Mouse (Mus musculus) embryonic facial prominence, embryonic 10.5 days (tissue): ENCODE results near the gene Atp1a2. TPM values are rescaled to one million over a fixed set of nuclear protein-coding genes. Genes with fewer than 3 reads are reported as not detected.
A peak's percentile ranks its signal among the peaks of the same experiment; 100 is the strongest.

Experiments
- DNase-seq: peaks from one replicate; pipeline ENCODE4 v3.0.0-alpha.2; 2017; ENCODE audit warnings: low spot score
- H3K27ac ChIP-seq: fragments of 300-500 bp; sonication (generic); replicated peaks from 2 replicates; pipeline ENCODE4 v1.5.1; 2016; ENCODE audit warnings: mild to moderate bottlenecking
- H3K27me3 ChIP-seq: fragments of 300-500 bp; sonication (generic); replicated peaks from 2 replicates; pipeline ENCODE4 v1.6.1; 2016; ENCODE audit warnings: low read depth, mild to moderate bottlenecking; ENCODE audit not compliant: poor library complexity, severe bottlenecking
- H3K36me3 ChIP-seq: fragments of 300-500 bp; sonication (generic); replicated peaks from 2 replicates; pipeline ENCODE4 v1.6.1; 2016; ENCODE audit warnings: mild to moderate bottlenecking, moderate library complexity
- H3K4me1 ChIP-seq: fragments of 300-500 bp; sonication (generic); 2 replicates; pipeline ENCODE4 v1.6.1; 2016
- H3K4me3 ChIP-seq: fragments of 300-500 bp; sonication (generic); 2 replicates; pipeline ENCODE4 v1.5.1; 2016; ENCODE audit warnings: mild to moderate bottlenecking, moderate library complexity
- H3K9me3 ChIP-seq: fragments of 300-500 bp; sonication (generic); 2 replicates; pipeline ENCODE4 v1.6.1; 2016; ENCODE audit warnings: mild to moderate bottlenecking
- WGBS: fragments of 180-500 bp; shearing (Covaris S2); methylation state at CpG from one replicate; pipeline ENCODE4 v1.1.7; 2016; 5-methylcytosine and 5-hydroxymethylcytosine counted together
- polyA plus RNA-seq: library from polyadenylated mRNA; unstranded; fragments of >200 nt; fragmentation: Nextera tagmentation; extraction: Ambion mirVana; gene quantifications from 2 replicates; pipeline ENCODE4 v1.2.1, GENCODE M21; 2016

The Atp1a2 gene
- polyA plus RNA-seq, 1 experiment from 2014 or later, result 1.4 TPM

- Histone ChIP-seq H3K9me3 (no peaks in the 10 kb centered on the region), H3K27ac (no peak overlapping the region), H3K27me3 (peaks cover 54% of the 10 kb centered on the region), H3K36me3 (peaks cover 29% of the 10 kb centered on the region), H3K4me1 (peaks cover 47% of the 10 kb centered on the region), H3K4me3 (no peak overlapping the region)
- no peak for DNase-seq
- 31% methylated on average over 5 of the region's 5 CpGs for WGBS
These were observed 22.1 kb upstream of the Atp1a2 start for GRCm38 (mm10) chr1:172319921-172320411.

GRCm38 (mm10) chr1:172319346-172319745 is 21.5 kb upstream of the Atp1a2 start:
- WGBS, result 84% methylated on average over 7 of the region's 7 CpGs
- Histone ChIP-seq H3K27me3 (peaks cover 53% of the 10 kb centered on the region), H3K36me3 (peaks cover 29% of the 10 kb centered on the region), H3K9me3 (no peaks in the 10 kb centered on the region), H3K4me3 (no peak overlapping the region), H3K4me1 (peaks cover 53% of the 10 kb centered on the region), H3K27ac (0 out of 2 replicates have a peak overlapping the region, but pooled peaks have one; percentile 8)
- no peak for DNase-seq

- 87% methylated on average over 19 of the region's 19 CpGs for WGBS
- no peak overlapping the region for H3K4me3 ChIP-seq
- H3K27ac ChIP-seq, result no peak overlapping the region; the same call in 1 of the 2 replicates
- peaks cover 29% of the 10 kb centered on the region for H3K36me3 ChIP-seq
- DNase-seq, result no peak
- H3K4me1 ChIP-seq, result peaks cover 62% of the 10 kb centered on the region
- H3K27me3 ChIP-seq, result peaks cover 53% of the 10 kb centered on the region
- no peaks in the 10 kb centered on the region for H3K9me3 ChIP-seq
These were observed 20.7 kb upstream of the Atp1a2 start for GRCm38 (mm10) chr1:172318424-172319035.

- H3K27me3 ChIP-seq, result peaks cover 53% of the 10 kb centered on the region
- H3K27ac ChIP-seq, result no peak overlapping the region
- H3K36me3 ChIP-seq, result peaks cover 29% of the 10 kb centered on the region
These were observed 20.1 kb upstream of the Atp1a2 start for GRCm38 (mm10) chr1:172317946-172318345.

GRCm38 (mm10) chr1:172317431-172317830 is 19.6 kb upstream of the Atp1a2 start:
- DNase-seq, result no peak
- H3K27ac ChIP-seq, result no peak overlapping the region
- WGBS, result 51% methylated on average over 18 of the region's 18 CpGs
- peaks cover 50% of the 10 kb centered on the region for H3K27me3 ChIP-seq
- peak overlapping the region; percentile 17; the same call in 1 of the 2 replicates for H3K4me3 ChIP-seq
- H3K36me3 ChIP-seq, result peaks cover 29% of the 10 kb centered on the region
- peaks cover 65% of the 10 kb centered on the region for H3K4me1 ChIP-seq
- no peaks in the 10 kb centered on the region for H3K9me3 ChIP-seq

More at GRCm38 (mm10) chr1:172317946-172318345, 20.1 kb upstream of the Atp1a2 start:
- Histone ChIP-seq H3K9me3 (no peaks in the 10 kb centered on the region), H3K4me1 (peaks cover 63% of the 10 kb centered on the region), H3K4me3 (no peak overlapping the region)
- DNase-seq, result no peak
- 52% methylated on average over 15 of the region's 15 CpGs for WGBS

GRCm38 (mm10) chr1:172314911-172315310 is 17.0 kb upstream of the Atp1a2 start:
- no peaks in the 10 kb centered on the region for H3K9me3 ChIP-seq
- H3K4me1 ChIP-seq, result peaks cover 75% of the 10 kb centered on the region
- no peak overlapping the region for H3K4me3 ChIP-seq
- no peak overlapping the region for H3K27ac ChIP-seq
- H3K36me3 ChIP-seq, result peaks cover 29% of the 10 kb centered on the region
- no peak for DNase-seq
- peaks cover 46% of the 10 kb centered on the region for H3K27me3 ChIP-seq
- 70% methylated on average over 3 of the region's 3 CpGs for WGBS

GRCm38 (mm10) chr1:172313613-172314411 is 15.9 kb upstream of the Atp1a2 start:
- no peaks in the 10 kb centered on the region for H3K9me3 ChIP-seq
- 74% methylated on average over 10 of the region's 10 CpGs for WGBS
- H3K4me3 ChIP-seq, result peak overlapping the region; percentile 80; the same call in 1 of the 2 replicates
- H3K27ac ChIP-seq, result no peak overlapping the region
- H3K4me1 ChIP-seq, result peaks cover 75% of the 10 kb centered on the region
- peaks cover 46% of the 10 kb centered on the region for H3K27me3 ChIP-seq
- peaks cover 22% of the 10 kb centered on the region for H3K36me3 ChIP-seq
- no peak for DNase-seq

- Histone ChIP-seq H3K4me1 (peaks cover 76% of the 10 kb centered on the region), H3K9me3 (no peaks in the 10 kb centered on the region), H3K27ac (peak overlapping the region; percentile 87), H3K27me3 (peaks cover 43% of the 10 kb centered on the region), H3K36me3 (peaks cover 13% of the 10 kb centered on the region; the same call in 1 of the 2 replicates), H3K4me3 (peak overlapping the region; percentile 80)
- 22% methylated on average over 16 of the region's 16 CpGs for WGBS
- DNase-seq, result no peak
These were observed 15.1 kb upstream of the Atp1a2 start for GRCm38 (mm10) chr1:172312768-172313561.

- peak overlapping the region; percentile 87 for H3K27ac ChIP-seq
- H3K9me3 ChIP-seq, result no peaks in the 10 kb centered on the region
- peak; percentile 94 for DNase-seq
- peaks cover 71% of the 10 kb centered on the region for H3K4me1 ChIP-seq
- peaks cover 35% of the 10 kb centered on the region for H3K27me3 ChIP-seq
- under 1% methylated on average over 48 of the region's 55 CpGs for WGBS
- peak overlapping the region; percentile 80 for H3K4me3 ChIP-seq
- peaks cover 5% of the 10 kb centered on the region; the same call in 1 of the 2 replicates for H3K36me3 ChIP-seq
These were observed 14.3 kb upstream of the Atp1a2 start for GRCm38 (mm10) chr1:172311921-172312767.

- peaks cover 69% of the 10 kb centered on the region for H3K4me1 ChIP-seq
- H3K36me3 ChIP-seq, result peaks cover 3% of the 10 kb centered on the region; the same call in 1 of the 2 replicates
- H3K27ac ChIP-seq, result peak overlapping the region; percentile 87
- whole genome bisulfite sequencing, result 6% methylated on average over 23 of the region's 23 CpGs
- peak overlapping the region; percentile 80 for H3K4me3 ChIP-seq
- H3K9me3 ChIP-seq, result no peaks in the 10 kb centered on the region
- DNase-seq, result peak; percentile 50
- H3K27me3 ChIP-seq, result peaks cover 32% of the 10 kb centered on the region
These were observed 13.5 kb upstream of the Atp1a2 start for GRCm38 (mm10) chr1:172311248-172311906.
